Mouse (Mus musculus) right cerebral cortex, postnatal 14 days (tissue): Measurements from ENCODE around the gene Stard13.

ENCODE experiments used
- DNase-seq: peaks from one replicate; pipeline ENCODE4 v3.0.0; 2022

Gene Stard13

DNA sequence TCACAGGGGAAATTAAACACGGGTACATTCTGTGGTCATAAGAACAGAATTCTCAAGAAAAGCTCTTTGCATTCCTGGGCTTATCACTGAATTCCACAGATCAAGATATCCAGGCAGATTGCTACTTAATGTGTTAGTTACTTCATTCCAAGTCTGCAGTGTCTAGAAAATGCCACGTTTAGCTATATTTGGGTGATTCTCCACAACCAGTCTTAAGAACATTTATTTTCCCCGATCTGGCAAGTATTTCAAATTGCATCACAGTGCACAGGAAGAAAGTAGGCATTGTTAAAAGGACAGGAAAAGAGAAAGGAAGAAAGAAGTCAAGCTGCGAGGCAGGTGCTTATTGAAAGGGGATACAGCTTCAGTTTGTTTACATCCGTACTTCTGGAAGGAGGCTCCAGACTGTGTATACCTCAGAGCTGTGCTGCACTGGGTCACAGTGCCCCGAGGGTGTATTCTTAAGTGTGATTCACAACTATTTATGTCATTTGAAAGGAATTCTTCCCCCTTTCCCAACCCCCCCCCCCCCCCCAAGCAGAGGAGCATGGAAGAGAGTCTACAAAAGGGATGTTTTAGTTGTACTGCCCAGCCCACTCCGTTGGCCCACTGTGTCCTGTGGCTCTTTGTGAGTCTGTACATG is 179.4 kb downstream of the Stard13 start:
- DNase-seq, result no peak

DNA sequence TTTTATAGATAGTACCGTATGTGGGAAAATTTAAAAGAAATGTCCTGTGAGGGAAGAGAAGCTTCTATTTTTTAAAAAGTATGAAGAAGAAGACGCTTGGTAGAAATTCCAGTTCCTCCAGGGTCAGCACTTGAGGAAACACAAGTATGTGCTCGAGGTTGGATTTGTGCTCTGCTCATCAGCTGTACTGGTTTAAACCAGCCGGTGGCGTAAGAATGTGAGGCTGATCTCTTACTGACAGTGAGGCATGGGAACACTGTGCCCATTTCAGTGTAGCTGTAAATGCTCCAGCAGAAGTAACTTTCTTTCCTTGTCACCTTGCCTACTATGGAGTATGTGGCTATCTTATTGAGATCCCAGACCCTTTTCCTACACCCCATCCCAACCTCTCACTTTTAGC is 180.4 kb downstream of the Stard13 start:
- DNase-seq, result no peak

DNA sequence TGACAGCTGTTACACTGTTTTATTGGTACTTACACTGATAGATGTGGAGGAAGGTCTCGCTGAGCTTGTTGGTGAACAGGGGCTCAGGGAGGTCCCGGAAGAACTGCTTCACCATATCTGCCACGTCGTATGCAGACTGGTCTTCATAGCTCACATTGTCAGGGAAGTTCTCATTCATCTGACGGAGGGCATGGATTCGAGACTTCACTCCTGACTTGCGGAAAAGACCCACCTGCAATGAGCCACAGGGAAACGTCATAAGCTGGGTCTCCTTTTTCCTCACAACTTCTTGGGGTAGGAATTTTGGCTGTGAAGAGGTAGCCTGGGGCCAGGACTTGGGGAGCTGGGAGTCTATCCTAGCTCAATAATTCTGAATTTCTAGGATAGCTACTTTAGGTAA is 181.3 kb downstream of the Stard13 start:
- no peak for DNase-seq

DNA sequence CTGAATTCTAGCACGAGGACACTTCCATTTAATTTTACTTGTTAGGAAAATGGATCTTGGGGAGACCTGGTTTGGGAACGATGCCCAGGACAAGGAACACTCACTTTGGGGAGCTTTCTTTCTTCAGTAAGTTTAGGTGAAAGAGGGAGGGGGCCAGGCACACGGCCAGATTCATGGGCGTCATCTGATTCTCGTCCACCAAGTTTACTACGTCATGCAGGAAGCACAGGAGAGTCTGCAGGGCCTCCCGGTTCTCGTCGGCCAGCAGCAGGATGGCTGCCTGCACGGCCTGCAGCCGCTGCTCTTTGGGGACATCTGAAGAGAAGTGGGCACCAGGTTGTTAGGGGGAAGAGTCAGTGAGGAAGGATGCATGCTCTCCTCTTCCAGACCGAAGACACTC is 186.1 kb downstream of the Stard13 start:
- no peak for DNase-seq

DNA sequence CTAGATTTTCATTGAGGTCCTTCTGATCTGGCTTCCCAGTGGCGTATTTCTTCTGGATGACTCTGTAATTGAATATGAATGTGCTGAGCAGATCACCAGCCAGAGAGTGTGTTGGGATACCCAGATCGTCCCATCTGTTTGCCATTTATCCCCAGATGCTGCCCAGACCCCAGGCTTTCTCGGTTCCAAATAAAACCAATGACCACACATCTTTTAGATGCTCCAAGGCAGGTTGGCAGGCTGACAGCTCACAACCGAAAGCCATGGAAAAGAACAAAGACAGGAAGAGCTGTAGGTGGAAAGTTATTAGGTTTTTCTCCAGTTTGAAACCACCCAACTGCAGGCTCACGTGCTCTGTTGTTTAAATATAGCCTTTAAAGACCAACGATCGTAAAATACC is 186.7 kb downstream of the Stard13 start:
- DNase-seq, result no peak

DNA sequence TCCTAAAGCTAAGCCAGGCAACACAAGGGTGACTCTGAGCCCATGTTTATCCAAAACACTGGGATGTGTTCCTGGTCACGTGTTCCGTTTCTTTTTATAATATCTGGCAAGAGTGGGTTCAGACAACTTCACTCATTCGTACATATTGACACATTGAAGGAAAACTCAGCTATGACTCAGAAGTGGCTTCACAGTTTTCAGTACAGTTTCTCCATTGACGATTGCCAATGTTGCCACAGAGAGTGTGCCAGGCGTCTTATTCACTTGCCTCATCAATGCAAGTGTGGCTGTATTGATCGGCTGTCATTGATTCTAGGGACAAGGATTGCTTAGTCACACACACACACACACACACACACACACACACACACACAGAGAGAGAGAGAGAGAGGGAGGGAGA is 187.5 kb downstream of the Stard13 start:
- DNase-seq, result no peak

DNA sequence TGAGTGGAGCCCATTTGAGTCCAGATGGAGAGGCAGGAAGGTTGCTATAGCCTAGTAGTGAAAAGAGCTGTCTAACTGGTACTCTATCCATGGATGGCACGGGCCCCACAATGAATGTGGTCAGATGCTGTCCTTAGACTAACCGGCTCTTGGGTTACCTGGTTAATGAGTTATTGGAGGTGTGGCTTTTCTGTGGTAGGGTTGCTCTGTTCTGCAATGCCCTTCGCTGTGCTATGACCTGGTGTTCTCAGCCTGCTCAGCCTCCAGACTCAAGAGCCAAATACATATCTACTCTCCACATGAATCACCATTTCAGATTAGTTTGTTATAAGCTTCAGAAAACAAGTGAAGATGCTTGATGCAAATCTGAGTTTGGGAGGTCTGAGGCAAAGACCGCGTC is 190.7 kb downstream of the Stard13 start:
- no peak for DNase-seq

DNA sequence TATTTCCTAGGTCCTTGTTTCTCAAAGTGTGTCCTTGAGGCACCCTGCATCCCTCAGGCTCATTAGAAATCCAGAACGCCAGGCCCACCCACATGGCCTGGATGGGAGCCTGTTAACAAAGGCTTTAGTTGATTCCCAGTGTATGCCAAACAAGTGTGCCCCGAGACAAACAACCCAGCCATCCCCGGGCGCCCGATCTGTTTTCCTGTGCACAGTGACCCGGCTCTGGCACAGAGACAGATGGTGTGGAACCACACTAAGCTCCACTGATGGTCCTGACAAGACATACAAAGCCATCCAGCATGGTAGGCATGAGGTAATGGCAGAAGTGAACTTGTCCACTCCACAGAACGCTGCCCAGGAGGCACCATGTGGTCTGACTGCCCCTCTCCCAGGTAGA is 195.8 kb downstream of the Stard13 start:
- DNase-seq, result no peak

DNA sequence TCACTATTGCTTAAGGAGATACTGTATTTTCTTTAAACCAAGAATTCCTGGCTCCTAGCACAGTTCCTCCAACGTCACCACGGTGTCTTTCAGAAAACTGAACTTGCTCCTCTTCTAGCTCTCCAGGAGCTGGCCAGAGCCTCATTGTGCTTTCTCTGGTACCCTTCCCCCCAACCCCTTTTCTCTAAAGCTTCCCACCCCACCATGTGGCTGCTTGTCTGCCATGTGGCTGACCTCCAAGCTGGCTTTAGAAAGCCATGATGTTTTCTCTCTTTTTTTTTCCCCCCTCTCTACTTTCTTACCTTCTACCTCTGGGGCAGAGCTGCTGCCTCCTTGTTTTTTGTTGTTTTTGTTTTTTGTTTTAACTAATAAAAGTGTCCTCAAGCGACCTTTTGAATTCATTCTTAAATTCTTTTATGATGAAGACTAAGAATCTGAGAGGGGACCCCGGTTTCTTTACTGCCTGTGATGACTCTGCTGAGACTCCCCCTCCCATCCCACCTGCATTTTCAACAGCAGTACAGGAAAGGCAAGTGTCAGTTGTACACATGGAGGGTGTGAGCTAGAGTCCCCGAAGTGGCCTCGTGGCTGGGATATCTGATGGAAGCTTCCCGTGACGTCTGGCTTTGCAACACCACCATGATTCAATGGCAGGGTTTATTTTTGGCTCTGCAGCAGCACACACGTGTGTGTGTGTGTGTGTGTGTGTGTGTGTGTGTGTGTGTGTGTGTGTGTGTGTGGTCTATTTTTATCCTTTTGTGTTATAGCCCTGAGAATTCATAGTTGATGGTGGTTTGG is 198.7 kb downstream of the Stard13 start:
- DNase-seq, result no peak

DNA sequence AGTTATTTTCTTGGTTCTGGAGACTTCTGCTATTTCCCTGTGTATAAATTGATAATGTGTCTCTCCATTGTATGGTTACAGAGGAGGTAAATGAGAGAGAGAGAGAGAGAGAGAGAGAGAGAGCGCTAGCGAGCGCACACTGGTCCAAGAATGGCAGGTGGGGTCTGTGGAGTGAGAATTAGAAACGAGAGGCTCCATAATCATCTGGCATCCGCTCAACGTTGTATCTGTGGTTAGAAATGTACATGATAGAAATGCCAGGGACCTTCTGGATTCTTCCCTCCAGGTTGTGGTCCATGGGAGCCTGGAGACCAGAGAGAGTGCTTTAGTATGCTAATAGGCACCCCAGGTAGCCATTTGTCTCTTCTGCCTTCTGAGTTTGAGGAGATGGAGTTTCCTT is 204.7 kb downstream of the Stard13 start:
- no peak for DNase-seq

DNA sequence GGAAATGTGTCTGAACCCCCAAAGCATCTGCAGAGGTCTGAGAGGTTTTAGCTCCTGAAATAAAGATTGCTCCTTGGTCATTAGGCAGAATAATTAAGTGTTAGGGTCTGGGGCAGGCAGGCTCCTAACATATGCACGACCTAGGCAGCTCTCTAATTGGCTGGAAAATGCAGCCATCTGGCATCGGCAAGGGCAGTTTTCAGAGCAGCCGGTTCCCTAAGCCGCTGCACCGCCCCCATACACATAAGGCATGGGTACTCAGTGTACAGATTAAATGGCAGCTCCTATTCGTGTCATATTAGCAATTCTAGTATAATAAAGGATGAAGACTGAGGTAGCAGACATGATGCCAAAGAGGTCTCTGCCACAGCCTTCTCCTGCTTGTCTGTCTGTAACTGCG is 206.5 kb downstream of the Stard13 start:
- no peak for DNase-seq

DNA sequence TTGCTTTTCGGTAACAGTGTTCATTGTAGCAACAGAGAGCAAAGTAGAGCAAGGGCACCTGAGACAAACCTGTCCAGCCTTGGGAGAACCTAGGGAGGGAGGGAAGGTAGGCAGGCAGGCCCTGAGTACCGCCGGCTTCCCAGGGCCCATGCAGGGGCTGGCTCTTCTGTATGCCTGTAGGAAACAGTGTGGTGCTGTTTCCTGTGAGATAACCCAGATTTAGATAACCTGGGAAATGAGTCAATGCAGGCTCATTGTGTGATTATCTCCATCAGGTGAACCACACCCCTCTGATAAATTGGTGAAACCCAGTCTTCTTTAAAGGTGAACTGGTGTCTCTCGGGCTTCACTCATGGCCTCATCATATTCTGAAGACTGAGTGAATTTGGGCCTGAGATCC is 207.6 kb downstream of the Stard13 start:
- DNase-seq, result no peak

DNA sequence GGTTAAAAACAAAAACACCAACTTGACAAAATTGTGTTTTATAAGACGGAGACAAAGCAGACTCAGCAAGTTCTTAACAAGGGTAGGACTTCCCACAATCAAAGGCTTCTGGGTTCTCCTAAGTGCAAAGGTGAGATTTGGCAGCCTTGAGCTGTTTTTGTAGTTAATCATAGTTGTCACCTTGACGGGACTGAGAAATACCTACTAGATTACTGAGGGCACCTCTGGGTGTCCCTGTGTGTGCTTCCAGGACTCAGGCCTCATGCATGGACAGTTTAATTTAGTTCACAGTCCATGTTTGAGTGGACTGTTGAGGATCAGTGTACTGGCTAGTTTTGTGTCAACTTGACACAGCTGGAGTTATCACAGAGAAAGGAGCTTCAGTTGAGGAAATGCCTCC is 209.2 kb downstream of the Stard13 start:
- DNase-seq, result no peak

DNA sequence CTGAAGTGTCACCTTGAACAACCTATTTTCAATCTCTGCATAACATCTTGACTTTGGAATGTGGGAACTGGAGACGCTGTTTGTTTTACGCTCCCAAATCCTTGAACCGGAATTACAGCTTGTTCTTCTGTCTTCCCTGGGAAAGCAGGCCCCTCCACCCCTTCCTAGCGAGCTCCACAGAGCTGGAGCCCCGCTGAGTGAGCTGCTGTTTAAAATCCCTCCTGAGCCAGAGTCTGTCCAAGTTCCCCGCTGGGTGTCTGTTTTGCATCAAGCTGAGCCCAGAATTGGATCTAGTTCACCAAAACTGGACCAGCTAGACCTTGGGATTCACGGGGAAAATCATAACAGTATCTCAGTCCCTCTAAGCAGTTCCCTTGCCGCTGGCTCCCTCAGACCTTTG is 210.2 kb downstream of the Stard13 start:
- DNase-seq, result peak; percentile 31

DNA sequence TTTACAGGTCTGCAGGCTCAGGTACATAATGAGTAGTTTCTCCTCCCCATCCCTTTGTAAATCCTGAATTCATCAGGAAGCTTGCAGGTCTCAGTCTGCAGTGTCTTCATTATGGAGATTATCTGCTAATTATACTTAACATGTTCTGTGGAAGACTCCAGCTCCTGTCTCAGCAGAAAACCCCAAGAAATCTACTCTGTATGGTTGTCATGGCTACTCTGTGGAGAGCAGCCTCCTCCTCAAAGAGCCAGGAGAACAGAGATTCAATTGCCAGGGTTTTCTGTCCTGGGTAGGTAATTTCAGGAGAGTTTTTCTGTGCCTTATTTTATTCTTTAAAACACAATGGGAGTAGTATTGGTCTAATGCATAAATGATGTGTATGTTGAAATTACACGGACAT is 210.7 kb downstream of the Stard13 start:
- no peak for DNase-seq

DNA sequence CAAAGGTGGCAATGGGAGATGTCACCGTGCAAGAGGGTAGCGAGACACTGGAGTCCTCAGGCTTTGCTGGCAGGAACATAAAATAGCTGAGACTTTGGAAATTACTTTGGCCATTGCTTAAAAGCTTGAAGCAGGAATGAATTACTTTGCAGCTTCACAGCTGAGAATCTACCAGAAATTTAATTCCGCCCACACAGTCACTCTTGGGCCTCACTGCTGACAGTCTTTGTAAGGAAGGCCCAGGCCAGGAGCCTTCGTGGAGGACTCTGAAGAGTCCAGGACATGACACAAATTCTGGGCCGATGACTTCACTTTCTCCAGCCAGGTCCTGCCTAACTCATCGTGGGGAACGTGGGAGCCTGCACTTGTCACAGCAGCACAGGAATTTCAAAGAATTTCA is 211.6 kb downstream of the Stard13 start:
- peak; percentile 13 for DNase-seq

DNA sequence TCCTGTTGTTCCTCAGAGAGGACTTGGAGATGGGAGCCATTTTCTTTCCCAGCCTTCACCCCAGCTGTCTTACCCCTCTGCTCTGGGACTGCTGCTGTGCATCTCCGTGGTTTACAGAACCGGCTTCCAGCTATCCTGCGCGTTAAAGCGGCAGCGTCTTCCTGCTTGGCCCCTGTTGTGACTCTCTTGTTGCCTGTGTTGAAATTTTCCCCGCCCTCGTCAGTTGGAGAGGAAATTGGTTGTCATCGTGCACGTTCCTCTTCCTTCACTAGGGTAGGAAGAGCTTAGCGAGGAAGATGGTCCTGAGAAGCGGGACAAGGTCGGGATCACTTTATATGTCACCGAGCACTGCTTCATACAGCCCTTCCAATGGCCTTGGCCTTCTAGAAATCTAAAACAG is 212.8 kb downstream of the Stard13 start:
- DNase-seq, result no peak

DNA sequence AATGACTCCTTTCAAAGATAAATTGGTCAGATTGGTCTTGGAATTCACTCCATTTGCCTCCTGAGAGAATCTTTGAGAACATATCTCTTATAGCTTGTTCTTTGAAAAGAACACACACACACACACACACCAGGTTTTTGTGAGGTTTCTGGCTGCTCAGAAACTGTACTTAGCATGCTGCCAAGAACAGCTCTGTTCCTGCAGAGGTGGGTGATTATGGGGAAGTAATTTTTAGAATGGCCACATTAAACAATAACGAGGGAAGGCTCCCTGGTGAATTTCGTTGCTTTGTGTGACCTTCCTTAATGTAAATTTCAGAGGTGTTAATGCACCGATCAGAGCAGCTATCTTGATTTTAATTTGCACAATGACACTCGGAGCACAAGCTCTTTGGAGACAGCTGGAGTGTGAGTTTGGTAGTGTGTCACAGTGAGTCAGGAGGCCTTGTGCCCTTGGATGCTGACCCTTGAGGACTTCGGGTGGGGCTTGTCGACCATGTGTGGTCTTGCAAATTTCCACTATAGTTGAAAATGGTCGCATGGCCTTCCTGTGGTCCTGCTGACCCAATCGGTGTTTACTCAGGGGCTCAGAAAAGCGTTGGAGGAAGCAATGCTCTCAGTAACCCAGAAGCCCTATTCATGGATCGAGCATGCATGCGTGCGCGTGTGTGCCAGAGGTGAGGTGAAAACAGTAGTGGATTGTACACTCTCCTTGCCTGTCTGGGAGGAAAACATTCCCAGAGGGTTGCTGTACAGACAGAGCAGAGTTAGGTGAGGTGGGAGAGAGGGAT is 213.4 kb downstream of the Stard13 start:
- no peak for DNase-seq

DNA sequence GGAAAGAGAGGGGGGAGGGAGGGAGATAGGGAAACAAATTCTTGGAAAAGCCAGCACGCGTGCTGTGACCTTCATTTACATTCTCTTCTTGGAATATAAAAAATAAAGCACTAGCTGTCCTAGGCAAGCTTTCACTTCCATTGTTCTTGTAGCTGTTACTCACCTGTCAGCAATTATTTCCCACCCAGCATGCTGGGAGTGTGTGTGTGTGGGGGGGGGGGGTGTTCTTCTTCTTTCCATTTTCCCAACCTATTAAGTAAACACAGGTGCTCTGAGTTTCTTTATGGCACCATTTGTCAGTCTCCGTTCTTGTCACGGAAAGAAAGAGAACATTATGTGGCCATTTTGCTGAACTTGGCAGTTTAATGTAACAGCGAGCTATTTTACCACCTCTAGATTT is 214.7 kb downstream of the Stard13 start:
- DNase-seq, result no peak

DNA sequence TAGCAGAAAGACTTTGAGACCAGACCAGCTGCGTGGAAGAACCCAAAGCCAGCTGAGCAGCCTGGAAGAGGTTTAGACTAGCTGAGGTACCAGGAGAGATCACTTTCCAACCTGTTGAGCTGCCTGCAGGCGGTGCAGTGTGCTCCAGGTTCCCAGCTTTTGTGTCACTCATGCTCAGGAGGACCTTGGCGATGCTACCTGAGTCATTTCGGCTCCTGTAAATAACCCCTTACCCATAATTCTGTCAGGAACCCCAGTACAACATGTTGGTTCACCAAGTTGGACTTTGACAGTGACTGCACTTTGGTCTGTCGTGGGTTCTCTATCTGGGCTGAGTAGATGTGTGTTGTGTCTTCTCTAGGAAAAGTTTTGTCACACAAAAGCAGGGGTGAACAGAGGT is 215.2 kb downstream of the Stard13 start:
- no peak for DNase-seq

DNA sequence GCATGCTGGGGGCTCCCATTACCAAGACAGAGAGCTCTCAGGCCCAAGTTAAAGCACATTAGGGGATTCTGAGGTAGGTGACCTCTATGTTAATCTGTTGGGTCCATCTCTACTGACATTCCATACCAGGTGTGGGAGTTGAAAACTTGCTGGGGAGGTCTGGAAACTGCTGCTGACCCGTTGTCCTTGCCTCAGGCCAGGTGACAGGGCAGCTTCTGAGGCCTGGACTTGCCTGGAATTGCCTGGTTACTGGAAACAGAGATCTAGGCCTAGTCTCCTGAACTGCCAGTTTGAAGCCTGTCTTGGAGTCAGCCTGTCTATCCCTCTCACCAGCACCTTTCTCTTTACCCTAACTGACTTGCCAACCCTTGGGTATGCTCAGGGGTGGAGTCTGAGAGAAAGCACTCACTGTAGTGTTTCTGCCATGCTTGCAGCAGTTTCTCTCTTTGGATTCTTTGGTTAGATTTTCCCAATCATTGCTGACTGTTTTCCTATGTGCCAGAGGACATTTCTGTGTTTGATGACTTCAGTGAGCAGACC is 229.3 kb downstream of the Stard13 start:
- DNase-seq, result no peak

DNA sequence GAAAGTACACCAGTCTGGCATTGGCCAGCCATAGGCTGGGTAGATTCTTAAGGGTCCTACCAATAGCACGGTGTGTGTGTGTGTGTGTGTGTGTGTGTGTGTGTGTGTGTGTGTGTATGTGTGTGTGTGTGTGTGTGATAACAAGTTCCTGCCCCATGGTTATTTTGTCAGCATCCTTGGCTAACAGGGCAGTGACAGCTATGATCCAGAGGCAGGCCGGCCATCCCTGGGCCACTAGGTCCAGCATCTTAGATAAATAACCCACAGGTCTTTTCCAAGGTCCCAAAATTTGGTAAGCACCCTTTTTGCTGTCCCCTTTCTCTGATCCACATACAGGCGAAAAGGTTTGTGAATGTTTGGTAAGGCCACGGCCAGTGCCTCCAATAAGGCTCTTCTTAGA is 231.6 kb downstream of the Stard13 start:
- DNase-seq, result no peak

DNA sequence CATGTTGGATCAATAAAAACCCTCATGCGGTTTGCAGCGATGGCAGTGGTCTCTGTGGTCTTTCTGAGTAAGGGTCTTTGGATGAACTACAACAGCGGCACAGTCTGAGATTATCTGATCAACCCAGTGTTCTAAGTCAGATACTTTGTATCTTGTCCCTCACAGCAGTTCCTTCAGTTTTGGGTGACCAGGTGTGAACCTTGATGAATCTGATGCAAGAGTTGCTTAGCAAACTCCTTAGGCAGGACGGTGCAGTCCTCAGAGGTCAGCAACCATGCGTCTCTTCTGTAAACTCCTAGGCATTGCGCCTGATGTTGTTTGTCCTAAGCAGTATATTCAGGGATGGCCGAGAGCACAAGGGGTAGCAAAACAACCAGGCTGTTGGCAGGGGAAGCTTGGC is 232.5 kb downstream of the Stard13 start:
- DNase-seq, result no peak

DNA sequence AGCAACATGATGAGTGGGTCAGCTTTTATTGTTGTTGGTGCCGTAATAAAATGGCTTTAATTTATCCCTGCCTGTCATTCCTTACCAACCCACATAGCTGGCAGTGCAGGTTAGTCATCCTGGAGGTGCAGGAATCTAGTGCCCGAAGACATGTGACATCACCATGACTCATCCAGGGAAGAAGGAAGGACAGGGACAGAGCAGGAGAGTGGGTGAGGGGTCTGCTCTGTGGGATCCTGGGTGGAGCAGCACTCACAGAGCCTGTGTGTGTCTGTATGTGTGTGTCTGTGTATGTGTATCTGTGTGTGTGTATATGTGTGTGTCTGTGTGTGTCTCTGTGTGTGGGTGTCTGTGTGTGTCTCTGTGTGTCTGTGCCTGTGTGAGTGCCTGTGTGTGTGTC is 237.1 kb downstream of the Stard13 start:
- no peak for DNase-seq
